Mouse (Mus musculus): ENCODE results near the gene B2m. TPM values are rescaled to one million over a fixed set of nuclear protein-coding genes. Genes with fewer than 3 reads are reported as not detected.

The B2m gene
- polyA plus RNA-seq, 1 experiment from 2014 or later, result 89.8 TPM

DNA sequence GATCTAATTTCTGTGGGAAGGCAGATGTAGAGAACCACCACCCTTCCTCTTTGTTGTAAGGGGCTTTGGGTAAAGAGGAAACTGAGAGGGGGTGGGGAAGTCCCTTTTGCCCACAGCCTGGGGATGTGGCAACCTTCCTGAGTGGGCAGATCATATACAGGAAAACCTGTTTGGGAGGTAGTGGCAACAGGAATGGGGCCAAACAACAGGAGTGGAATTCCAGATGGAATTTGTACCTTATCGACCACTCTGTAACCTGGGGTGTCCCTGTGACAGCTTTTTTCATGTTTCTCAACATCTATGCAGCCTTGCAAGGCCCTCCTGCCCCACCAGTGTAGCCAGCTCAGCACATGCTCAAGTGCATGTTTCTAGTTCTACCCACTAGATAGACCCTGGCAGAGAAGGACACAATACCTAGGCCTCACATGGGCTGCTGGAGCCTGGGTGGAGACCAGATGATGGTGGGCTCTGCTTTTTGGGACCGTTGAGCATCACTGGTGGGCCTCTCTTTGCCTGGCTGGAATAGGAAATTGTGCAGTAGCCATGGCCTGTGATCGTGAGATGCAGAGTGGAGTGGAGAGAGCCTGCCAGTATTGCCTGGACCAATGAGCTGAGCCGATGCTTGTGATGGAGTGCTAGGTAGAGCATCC is 8.7 kb downstream of the B2m start:
- Histone ChIP-seq H3K4me3 (ENCODE audit: low read depth, low read length) (no peak overlapping the region), H3K9ac (ENCODE audit: low read length) (no peak overlapping the region), H3K9me3 (replicated peaks; ENCODE audit: control insufficient read depth, low read length) (no peaks in the 10 kb centered on the region), H3K4me2 (ENCODE audit: low read length) (no peak overlapping the region), H3K36me3 (ENCODE audit: control insufficient read depth, insufficient read depth, low read length) (no peaks in the 10 kb centered on the region), H3K27ac (ENCODE audit: low read depth, low read length) (no peak overlapping the region), H3K4me1 (ENCODE audit: control insufficient read depth, insufficient read depth, low read length) (no peaks in the 10 kb centered on the region), H3K27me3 (replicated peaks; ENCODE audit: control insufficient read depth, insufficient read depth, low read length) (no peaks in the 10 kb centered on the region)
- DNase-seq (ENCODE audit: low spot score), result no peak
- no peak for ATAC-seq
- WGBS, result 89% methylated on average over 4 of the region's 4 CpGs

DNA sequence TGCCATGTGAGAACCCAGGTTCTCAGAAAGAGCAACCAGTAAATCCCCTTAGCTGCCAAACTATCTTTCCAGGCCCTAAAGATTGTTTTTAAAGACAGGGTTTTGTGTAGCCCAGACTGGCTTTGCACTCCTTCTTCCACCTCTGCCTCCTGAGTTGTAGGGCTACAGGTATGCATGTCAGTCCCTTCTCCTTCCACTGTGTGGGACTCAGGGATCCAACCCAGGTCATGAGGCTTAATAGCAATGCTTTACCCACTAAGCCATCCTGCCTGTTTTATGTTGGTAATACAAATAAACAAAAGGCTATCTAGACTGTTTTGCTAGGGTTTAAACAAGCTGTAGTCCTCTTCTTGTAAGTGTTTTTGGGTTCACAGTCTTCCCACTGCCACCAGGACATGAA is 10.1 kb downstream of the B2m start:
- Histone ChIP-seq H3K27me3 (replicated peaks; ENCODE audit: control insufficient read depth, insufficient read depth, low read length) (no peaks in the 10 kb centered on the region), H3K36me3 (ENCODE audit: control insufficient read depth, insufficient read depth, low read length) (no peaks in the 10 kb centered on the region), H3K9me3 (replicated peaks; ENCODE audit: control insufficient read depth, low read length) (no peaks in the 10 kb centered on the region), H3K4me1 (ENCODE audit: control insufficient read depth, insufficient read depth, low read length) (no peaks in the 10 kb centered on the region), H3K4me2 (ENCODE audit: low read length) (no peak overlapping the region), H3K9ac (ENCODE audit: low read length) (no peak overlapping the region), H3K4me3 (ENCODE audit: low read depth, low read length) (no peak overlapping the region), H3K27ac (ENCODE audit: low read depth, low read length) (no peak overlapping the region)
- ATAC-seq (no peak), DNase-seq (ENCODE audit: low spot score) (no peak)

DNA sequence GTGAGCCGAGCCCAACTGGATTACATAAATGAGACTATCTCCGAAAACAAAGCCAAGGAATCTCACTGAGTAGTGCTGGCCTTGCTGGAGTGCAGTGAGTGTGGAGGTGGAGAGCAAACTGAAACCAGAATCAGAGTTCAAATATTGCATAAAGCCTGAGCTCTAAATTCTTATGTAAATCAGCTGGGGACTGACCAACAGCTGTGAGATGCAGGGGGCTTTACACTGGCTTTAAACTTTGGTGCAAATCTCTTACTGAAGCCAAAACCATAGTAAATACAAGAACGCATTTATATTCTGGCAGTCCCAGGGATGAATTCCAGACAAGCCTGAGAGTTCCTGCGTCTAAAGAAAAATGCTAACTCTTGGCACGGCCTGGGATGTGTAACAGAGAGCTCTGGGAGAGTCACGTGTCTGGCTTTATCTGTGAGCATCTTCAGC is 10.9 kb downstream of the B2m start:
- 60% methylated on average over 6 of the region's 6 CpGs for WGBS
- H3K4me2 ChIP-seq (ENCODE audit: low read length), result no peak overlapping the region
- ATAC-seq (no peak), DNase-seq (ENCODE audit: low spot score) (no peak)
- no peaks in the 10 kb centered on the region for H3K27me3 ChIP-seq (replicated peaks; ENCODE audit: control insufficient read depth, insufficient read depth, low read length)
- H3K36me3 ChIP-seq (ENCODE audit: control insufficient read depth, insufficient read depth, low read length), result no peaks in the 10 kb centered on the region
- no peaks in the 10 kb centered on the region for H3K9me3 ChIP-seq (replicated peaks; ENCODE audit: control insufficient read depth, low read length)
- no peak overlapping the region for H3K4me3 ChIP-seq (ENCODE audit: low read depth, low read length)
- H3K27ac ChIP-seq (ENCODE audit: low read depth, low read length), result no peak overlapping the region
- H3K9ac ChIP-seq (ENCODE audit: low read length), result no peak overlapping the region
- H3K4me1 ChIP-seq (ENCODE audit: control insufficient read depth, insufficient read depth, low read length), result no peaks in the 10 kb centered on the region

DNA sequence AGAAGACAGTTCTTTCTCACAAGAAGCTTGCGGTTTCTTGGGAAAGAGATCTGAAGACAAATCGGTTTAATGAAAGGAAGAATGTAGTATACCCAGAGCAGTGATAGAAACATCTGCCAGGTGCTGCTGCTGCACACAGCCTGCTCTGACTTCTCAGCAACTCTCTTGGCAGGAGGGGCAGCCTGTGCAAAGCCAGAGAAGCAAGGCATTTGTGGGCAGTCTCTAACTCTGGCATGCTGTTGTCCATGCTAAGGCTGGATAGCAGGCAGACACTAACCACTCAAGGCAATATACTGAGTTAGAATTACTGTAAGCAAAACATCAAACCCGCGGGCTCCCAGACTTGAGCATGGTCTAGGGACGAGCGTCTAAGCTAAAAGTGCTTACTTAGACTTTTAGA is 12.2 kb downstream of the B2m start:
- no peaks in the 10 kb centered on the region for H3K9me3 ChIP-seq (replicated peaks; ENCODE audit: control insufficient read depth, low read length)
- WGBS, result 92% methylated on average over 6 of the region's 6 CpGs
- ATAC-seq, result no peak

DNA sequence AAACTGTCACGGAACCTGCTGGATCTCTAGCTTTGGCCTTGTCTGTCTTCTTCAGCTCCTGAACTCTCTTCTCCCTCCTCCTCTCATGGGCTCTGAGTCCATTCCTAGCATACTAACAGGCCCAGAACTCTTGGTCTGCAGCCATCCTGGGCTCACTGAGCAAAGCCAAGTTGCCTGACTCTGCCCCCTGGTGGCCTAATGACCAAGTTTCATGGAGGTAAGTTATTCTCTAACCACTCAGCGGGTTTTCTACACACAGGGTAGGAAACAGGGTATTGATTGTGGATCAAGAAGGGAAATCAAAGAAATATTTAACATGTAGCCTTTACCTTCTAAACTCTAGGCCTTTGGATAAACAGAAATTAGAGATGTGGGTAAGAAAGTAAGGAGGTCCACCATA is 13.2 kb downstream of the B2m start, which contains the start of gene Trim69:
Gene Trim69 (plus strand): TSS at position 21 of the 400 bp plus-strand sequence.
- H3K27ac ChIP-seq (ENCODE audit: low read depth, low read length), result no peak within 1 kb of the TSS
- H3K9me3 ChIP-seq (replicated peaks; ENCODE audit: control insufficient read depth, low read length), result no peaks in the 10 kb centered on the region
- H3K36me3 ChIP-seq (ENCODE audit: control insufficient read depth, insufficient read depth, low read length), result no peaks in the 10 kb centered on the region
- H3K27me3 ChIP-seq (replicated peaks; ENCODE audit: control insufficient read depth, insufficient read depth, low read length), result no peaks in the 10 kb centered on the region
- H3K4me3 ChIP-seq (ENCODE audit: low read depth, low read length), result no peak within 1 kb of the TSS
- DNase-seq (ENCODE audit: low spot score) (peak; percentile 84), ATAC-seq (peak; percentile 69)
- no peak within 1 kb of the TSS for H3K9ac ChIP-seq (ENCODE audit: low read length)
- 30% methylated on average over 2 of the region's 2 CpGs for WGBS
- H3K4me2 ChIP-seq (ENCODE audit: low read length), result no peak within 1 kb of the TSS
- no peaks in the 10 kb centered on the region for H3K4me1 ChIP-seq (ENCODE audit: control insufficient read depth, insufficient read depth, low read length)

More for the DNA sequence above, 12.2 kb downstream of the B2m start:
- Histone ChIP-seq H3K4me3 (ENCODE audit: low read depth, low read length) (no peak overlapping the region), H3K9ac (ENCODE audit: low read length) (no peak overlapping the region), H3K4me1 (ENCODE audit: control insufficient read depth, insufficient read depth, low read length) (no peaks in the 10 kb centered on the region), H3K36me3 (ENCODE audit: control insufficient read depth, insufficient read depth, low read length) (no peaks in the 10 kb centered on the region), H3K27me3 (replicated peaks; ENCODE audit: control insufficient read depth, insufficient read depth, low read length) (no peaks in the 10 kb centered on the region), H3K4me2 (ENCODE audit: low read length) (no peak overlapping the region), H3K27ac (ENCODE audit: low read depth, low read length) (no peak overlapping the region)
- no peak for DNase-seq (ENCODE audit: low spot score)

DNA sequence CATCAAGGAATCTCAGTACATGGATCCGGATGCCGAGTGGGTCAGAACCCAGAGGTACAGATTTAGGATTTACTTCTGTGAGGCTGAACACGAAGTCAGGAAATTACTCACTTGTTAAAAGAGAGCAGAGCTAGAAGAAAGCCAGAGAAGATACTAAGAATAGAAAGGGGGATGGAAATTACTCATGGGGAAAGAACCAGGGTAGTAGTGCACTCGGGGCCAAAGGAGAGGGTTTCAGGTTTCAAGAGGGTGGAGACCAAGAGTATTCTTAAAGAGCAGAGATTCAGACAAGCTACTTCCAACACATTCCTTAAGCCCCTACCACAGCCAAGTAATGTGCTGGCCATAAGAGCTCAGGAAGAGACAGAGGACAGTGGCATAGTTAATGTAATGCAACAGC is 14.1 kb downstream of the B2m start:
- no peak for ATAC-seq
- Histone ChIP-seq H3K4me1 (ENCODE audit: control insufficient read depth, insufficient read depth, low read length) (no peaks in the 10 kb centered on the region), H3K9ac (ENCODE audit: low read length) (no peak overlapping the region), H3K27me3 (replicated peaks; ENCODE audit: control insufficient read depth, insufficient read depth, low read length) (no peaks in the 10 kb centered on the region), H3K9me3 (replicated peaks; ENCODE audit: control insufficient read depth, low read length) (no peaks in the 10 kb centered on the region), H3K4me2 (ENCODE audit: low read length) (no peak overlapping the region), H3K27ac (ENCODE audit: low read depth, low read length) (no peak overlapping the region), H3K36me3 (ENCODE audit: control insufficient read depth, insufficient read depth, low read length) (no peaks in the 10 kb centered on the region), H3K4me3 (ENCODE audit: low read depth, low read length) (no peak overlapping the region)
- no peak for DNase-seq (ENCODE audit: low spot score)
- WGBS, result 44% methylated on average over 4 of the region's 4 CpGs

DNA sequence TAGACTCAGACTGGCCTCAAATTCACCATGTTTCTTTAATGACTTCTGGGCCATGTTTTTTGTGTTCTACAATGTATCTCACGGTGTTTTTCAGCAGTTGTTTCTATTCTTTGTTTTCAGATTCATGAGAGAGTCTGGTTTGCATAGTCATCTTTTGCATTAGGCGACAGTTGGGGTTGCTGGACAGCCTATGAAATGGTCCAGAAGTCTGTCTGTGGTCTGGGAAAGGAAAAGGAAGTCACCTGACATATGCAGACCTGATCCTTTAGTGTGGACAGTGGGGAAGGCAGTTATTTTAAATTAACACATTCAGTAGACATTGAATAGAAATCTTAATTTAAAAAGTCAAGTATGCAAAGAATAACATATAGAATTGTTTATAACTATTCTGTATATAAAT is 15.0 kb downstream of the B2m start:
- Histone ChIP-seq H3K4me2 (ENCODE audit: low read length) (no peak overlapping the region), H3K27me3 (replicated peaks; ENCODE audit: control insufficient read depth, insufficient read depth, low read length) (no peaks in the 10 kb centered on the region), H3K27ac (ENCODE audit: low read depth, low read length) (no peak overlapping the region), H3K4me3 (ENCODE audit: low read depth, low read length) (no peak overlapping the region), H3K9ac (ENCODE audit: low read length) (no peak overlapping the region), H3K9me3 (replicated peaks; ENCODE audit: control insufficient read depth, low read length) (no peaks in the 10 kb centered on the region), H3K36me3 (ENCODE audit: control insufficient read depth, insufficient read depth, low read length) (no peaks in the 10 kb centered on the region), H3K4me1 (ENCODE audit: control insufficient read depth, insufficient read depth, low read length) (no peaks in the 10 kb centered on the region)
- WGBS, result 82% methylated on average over 2 of the region's 2 CpGs
- ATAC-seq, result no peak
- no peak for DNase-seq (ENCODE audit: low spot score)

DNA sequence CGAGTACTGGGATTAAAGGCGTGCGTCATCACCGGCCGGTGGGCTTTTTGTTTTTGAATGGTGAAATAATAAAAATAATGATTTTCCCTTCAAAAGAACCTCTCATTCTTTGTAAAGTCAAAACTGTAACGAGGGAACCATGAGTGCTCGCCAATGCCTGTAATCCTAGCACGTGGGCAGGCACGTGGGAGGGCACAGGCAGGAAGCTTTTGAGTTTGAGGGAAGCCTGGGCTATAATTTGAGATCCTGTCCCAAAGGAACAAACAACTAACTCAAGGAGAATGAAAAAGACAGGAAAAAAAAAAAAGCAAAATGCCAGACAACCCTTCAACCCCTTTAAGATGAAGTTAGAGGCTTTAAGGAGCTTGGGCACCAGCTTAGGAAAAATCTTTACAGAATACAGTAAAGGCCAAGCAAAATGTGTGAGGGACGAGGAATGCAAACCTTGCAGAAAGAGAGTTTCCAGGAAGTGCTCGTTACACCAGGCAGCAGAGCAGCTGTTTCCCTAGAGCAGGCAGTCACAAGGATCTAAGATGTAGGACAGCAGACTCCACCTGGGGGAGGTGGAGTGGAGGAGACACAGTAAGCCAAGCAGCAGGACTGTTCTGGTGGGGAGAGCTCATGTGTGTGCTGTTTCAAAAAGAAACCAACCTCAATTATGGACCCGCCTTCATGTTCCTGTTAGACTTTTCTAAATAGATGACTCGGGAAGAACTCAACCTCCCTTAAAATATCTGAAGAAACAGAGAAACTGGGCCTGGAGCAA is 16.1 kb downstream of the B2m start:
- ATAC-seq (no peak), DNase-seq (ENCODE audit: low spot score) (no peak)
- H3K27me3 ChIP-seq (replicated peaks; ENCODE audit: control insufficient read depth, insufficient read depth, low read length), result no peaks in the 10 kb centered on the region
- no peaks in the 10 kb centered on the region for H3K9me3 ChIP-seq (replicated peaks; ENCODE audit: control insufficient read depth, low read length)
- no peak overlapping the region for H3K4me2 ChIP-seq (ENCODE audit: low read length)
- no peaks in the 10 kb centered on the region for H3K36me3 ChIP-seq (ENCODE audit: control insufficient read depth, insufficient read depth, low read length)
- no peaks in the 10 kb centered on the region for H3K4me1 ChIP-seq (ENCODE audit: control insufficient read depth, insufficient read depth, low read length)
- no peak overlapping the region for H3K27ac ChIP-seq (ENCODE audit: low read depth, low read length)
- no peak overlapping the region for H3K9ac ChIP-seq (ENCODE audit: low read length)
- H3K4me3 ChIP-seq (ENCODE audit: low read depth, low read length), result no peak overlapping the region
- WGBS, result 72% methylated on average over 13 of the region's 13 CpGs

DNA sequence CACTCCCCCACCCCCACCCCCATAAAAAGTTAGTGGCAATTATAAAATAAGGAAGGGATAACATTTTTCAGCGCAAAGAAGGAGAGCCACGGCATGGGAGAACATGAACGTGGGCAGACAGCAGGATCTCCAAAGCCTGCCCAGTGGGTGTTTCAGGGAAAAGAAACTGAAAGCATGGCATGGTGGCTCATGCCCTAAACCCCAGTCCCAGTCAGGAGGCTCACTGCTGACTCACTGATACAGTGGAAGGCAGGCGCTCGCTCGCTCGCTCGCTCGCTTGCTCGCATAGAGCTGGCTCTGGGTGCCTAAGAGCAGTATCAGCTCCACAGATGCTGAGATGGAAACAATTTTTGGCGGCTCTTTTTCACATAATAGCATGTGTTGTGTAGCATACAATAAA is 16.8 kb downstream of the B2m start:
- no peak overlapping the region for H3K4me2 ChIP-seq (ENCODE audit: low read length)
- no peaks in the 10 kb centered on the region for H3K36me3 ChIP-seq (ENCODE audit: control insufficient read depth, insufficient read depth, low read length)
- H3K4me3 ChIP-seq (ENCODE audit: low read depth, low read length), result no peak overlapping the region
- DNase-seq (ENCODE audit: low spot score) (no peak), ATAC-seq (no peak)
- no peaks in the 10 kb centered on the region for H3K27me3 ChIP-seq (replicated peaks; ENCODE audit: control insufficient read depth, insufficient read depth, low read length)
- H3K4me1 ChIP-seq (ENCODE audit: control insufficient read depth, insufficient read depth, low read length), result no peaks in the 10 kb centered on the region
- WGBS, result 86% methylated on average over 11 of the region's 11 CpGs
- H3K27ac ChIP-seq (ENCODE audit: low read depth, low read length), result no peak overlapping the region
- H3K9me3 ChIP-seq (replicated peaks; ENCODE audit: control insufficient read depth, low read length), result no peaks in the 10 kb centered on the region
- no peak overlapping the region for H3K9ac ChIP-seq (ENCODE audit: low read length)

Data from forebrain, embryonic 14.5 days (tissue).